Mouse (Mus musculus): ENCODE measurements around the gene Sesn2.

Gene Sesn2

DNA sequence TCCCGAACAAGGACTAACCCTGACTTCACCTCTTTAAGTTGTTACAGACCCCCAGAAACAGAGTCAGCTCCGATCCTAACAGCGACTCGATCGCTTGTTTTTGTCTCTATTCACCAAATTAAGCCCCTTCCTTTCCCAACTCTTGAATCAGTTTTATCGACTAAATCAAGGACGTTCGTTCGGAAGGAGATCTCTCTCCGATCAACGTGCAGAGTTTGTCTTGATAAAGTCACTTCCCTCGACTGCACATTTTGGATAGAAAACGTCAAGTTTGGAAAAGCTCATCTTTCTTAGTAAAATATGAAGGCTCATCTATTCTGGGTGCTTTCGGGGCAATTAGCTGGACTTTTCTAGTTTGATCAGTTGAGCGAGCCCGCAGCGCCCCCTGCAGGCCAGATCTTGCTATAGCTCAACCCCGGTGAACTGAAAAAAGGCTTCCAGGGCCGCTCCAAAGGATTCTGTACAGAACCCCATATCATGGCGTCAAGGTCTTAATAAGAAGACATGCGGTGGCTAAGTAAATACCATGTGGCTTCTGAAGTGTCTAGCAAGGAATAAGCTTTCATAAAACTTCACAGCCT is 4.3 kb upstream of the Sesn2 start:
- WGBS, result under 1% methylated on average over 21 of the region's 21 CpGs

DNA sequence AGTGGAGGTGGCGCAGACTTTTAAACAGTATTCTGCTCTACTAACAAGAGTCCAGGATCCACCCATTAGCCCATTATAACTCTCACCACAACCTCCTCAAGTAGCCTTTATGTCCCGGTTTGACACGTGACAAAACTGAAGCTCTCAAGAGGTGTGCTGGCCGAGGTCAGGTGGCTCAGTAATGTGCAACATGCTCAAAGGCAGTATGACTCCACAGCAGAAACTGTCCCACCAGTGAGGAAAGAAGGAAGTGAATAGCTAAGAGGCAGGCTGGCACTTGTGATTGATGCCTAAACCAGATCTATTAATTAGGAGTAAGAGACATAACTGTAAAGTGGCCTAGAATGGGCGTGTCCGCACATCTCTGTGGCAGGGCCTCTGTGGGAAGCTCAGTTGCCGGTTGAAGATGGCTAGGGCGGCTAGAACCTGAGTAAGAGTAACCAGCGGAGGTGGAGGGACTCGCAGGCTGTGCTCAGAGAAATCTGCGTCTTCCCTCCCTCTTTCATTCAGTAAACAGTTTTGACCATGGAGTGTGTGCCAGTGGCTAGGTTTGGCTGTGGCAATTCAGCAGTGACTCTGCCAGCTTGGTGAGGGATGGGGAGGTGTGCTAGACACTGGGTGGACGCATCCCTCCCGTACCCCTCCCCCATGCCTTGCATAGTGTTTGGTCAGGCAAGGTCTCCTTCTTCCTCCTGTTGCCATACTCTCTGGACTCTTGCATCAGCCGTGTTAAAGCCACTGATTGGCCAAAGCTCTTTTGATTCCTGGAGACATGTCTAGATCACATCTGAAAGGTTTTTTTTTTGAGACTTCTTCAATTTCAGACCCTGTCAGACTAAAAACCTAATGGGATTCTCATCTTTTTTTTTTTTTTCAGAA is 3.3 kb upstream of the Sesn2 start:
- WGBS, result 43% methylated on average over 14 of the region's 14 CpGs

DNA sequence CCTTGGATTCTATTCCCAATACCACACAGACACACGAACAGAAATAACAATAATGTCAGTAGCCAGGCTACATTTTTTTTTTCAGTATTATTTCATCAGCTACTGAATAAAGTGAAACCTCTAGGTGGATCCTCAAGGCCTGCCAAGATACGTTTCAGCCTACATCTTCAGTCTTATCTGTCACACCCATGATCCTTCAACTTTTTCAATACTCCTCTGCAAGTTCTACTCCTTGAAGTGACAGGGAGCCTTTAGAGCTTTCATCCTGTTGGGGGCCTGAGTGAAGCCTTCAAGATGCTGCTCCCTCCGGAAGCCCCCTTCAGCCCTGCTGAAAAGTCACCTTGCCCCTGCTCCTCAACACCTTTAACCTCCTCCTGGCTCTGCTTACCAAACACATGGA is 1.8 kb upstream of the Sesn2 start:
- WGBS, result 90% methylated on average over 3 of the region's 3 CpGs

DNA sequence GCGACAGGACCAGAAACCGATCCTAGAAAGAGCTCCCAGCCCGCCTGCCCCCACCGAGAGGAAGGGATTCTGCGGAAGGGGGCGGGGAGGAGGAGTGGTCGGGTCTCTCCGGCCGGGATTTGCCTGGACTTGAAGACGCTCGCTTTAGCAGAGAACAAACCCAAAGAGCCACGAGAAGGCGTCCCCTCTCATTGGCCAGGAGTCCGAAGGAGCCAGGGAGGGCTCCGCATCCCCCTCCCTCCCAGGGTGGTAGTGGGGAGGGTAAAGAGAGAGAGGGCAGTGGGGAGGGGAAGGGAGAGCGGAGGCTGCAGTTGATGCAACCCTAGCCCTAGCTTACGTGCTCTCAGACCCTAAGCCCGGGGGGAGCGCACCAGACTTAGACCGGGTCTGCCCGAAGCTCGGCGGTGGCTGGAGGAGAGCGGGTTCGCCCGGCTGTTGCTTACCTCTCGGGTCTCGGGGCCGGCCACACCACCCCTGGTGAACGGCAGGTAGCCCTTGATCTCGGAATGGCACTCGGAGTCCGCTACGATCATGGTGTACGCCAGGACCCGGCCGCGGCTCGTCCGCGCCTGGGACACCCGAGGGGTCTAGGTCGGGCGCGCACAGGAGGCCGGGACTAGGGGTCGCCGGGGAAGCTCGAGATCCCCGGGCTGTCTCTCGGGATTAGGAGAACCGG is 542 bp downstream of the Sesn2 start:
- WGBS, result under 1% methylated on average over 52 of the region's 52 CpGs

DNA sequence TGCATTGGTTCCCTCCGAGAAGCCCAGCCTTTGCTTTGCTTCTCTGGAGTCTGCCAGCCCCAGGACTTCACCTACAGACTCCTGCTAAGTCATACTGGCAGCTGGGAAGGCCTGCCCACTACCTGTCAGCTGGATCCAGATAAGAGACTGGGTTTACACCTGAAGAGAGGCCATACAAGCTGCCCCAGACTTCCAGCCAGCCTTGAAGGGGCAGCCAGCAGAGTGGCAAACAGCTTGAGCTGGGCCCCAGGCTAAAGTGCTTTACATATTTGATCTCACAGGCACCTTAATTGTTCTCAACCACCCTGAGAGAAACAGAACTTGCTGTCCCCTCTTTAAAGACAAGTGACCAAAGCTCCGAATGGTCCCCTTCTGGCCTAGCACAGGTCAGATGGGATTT is 3.1 kb downstream of the Sesn2 start:
- 84% methylated on average over 2 of the region's 2 CpGs for WGBS

DNA sequence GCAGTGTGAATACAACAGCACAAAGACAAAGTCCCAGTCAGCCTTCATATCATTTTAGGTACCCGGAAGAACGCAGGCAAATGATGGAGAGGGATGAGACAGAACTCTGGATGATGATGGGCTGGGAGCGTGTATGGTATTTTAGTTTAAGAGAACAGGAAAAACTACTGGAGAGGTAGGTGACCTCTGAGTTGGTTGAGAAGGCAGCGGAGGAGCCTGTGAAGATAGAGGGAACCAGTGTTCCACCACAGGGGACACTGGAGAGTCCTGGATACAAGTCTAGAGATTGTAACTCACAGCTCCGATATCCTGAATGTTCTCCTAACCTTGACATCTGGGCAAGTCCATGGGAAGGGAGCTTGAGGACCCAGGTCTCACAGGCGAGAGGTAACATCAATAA is 4.1 kb downstream of the Sesn2 start:
- WGBS, result 94% methylated on average over 6 of the region's 6 CpGs

DNA sequence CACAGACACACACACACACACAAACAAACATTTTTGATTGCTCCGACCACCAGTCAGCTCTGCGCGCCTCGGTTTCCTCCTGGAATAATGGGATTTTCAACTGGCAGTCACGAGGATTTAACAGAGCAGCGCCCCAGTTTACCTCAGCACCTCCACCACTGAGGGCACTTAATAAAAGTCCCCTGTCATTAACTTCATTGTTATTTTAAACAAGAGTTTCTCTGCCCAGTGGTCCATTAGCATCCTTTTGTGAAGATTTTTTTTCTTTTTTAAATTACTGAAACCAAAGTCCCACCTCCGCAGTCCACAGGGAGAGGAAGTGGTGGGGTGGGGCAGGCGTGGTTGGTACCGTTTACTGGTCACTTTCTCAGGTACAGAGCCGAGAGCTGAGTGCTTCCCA is 4.5 kb downstream of the Sesn2 start:
- WGBS, result 76% methylated on average over 10 of the region's 10 CpGs

DNA sequence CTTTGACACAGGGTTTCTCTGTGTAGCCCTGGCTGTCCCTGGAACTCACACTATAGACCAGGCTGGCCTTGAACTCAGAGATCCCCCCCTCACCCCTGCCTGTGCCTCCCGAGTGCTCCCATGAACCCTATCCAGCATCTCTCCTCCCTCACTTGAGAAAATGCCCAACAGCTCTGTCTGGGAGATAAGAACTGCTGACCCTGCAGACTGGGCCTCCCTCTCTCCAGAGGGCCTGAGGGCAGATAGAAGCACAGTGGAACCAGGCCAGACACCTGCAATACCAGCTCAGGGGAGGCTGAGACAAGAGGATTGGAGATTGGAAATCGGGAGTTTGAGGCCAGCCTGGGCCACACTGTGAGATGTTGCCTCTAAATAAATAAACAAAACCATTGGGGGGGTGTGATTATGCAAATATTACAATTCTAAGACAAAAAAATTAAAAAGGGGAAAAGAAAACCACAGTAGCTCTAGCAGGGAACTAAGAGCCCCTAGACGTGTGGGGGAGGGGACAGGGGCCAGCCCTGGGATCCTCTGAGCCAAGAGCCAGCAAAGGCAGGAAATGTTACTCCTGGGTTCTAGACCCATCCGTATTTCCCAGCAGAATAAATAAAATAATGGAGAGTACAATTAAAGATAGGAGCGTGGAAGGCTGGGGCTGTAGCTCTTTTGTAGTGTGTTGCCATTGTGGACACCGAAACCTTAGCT is 5.1 kb downstream of the Sesn2 start:
- WGBS, result 81% methylated on average over 6 of the region's 6 CpGs

DNA sequence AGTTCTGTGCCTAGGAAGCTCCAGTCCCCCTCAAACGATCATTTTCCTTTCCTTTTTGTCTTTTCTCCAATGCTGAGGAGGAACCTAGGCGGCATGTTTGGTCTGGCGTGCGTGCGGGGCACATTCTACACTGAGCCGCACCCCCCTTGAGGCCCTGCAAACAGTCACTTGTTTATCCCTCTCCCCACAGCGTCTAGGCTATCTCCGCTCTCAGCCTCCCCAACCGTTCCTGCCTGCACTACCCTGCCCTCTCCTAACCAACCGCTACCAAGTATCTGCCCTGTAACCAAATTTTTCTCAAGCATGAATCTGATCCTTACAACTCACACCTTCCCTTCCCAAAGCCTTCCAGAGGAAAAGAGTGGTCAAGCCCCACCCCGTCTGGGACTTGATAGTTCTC is 7.0 kb downstream of the Sesn2 start:
- 89% methylated on average over 11 of the region's 11 CpGs for WGBS

DNA sequence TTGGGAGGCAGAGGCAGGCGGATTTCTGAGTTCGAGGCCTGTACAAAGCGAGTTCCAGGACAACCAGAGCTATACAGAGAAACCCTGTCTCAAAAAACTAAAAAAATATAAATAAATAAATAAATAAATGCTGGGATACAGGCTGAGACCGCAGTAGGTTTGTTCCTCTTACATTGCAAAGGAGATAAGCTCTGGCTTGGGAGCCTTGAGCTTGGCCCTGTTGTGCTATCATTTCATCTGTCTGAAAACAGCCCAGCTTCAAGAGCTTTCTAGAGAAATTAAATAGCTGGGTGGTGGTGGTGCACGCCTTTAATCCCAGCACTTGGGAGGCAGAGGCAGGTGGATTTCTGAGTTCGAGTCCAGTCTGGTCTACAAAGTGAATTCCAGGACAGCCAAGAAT is 8.7 kb downstream of the Sesn2 start:
- WGBS, result 98% methylated on average over 6 of the region's 6 CpGs

DNA sequence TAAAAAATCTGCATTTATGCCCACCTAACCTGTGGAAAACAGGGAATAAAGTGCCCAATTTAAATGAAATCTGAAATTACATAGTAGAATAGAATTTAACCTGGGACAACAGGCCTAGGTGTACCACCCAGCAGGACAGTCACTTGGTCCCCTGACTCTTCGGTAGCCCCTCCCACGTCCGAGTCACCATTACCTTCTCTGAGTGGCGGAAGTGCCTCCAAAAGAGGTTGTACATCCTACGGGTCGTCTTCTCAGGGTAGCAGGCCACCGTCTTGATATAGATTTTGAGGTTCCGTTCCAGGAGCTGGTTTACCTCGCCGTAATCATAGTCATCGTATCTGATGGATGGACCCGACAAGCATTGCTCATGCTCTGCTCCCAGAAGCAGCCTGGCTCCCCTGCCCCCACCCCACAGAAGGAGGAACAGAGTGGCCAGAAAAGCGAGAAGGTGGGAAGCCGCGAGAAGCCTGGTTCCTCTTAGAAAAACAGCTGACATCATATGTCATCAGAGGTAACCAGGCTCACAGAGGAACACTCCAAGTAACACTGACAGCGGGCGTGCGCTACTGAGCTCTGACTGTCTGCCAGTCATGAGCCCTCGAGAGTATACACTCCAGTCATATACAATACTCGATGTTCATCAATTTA is 15.9 kb downstream of the Sesn2 start:
- 79% methylated on average over 20 of the region's 20 CpGs for WGBS

DNA sequence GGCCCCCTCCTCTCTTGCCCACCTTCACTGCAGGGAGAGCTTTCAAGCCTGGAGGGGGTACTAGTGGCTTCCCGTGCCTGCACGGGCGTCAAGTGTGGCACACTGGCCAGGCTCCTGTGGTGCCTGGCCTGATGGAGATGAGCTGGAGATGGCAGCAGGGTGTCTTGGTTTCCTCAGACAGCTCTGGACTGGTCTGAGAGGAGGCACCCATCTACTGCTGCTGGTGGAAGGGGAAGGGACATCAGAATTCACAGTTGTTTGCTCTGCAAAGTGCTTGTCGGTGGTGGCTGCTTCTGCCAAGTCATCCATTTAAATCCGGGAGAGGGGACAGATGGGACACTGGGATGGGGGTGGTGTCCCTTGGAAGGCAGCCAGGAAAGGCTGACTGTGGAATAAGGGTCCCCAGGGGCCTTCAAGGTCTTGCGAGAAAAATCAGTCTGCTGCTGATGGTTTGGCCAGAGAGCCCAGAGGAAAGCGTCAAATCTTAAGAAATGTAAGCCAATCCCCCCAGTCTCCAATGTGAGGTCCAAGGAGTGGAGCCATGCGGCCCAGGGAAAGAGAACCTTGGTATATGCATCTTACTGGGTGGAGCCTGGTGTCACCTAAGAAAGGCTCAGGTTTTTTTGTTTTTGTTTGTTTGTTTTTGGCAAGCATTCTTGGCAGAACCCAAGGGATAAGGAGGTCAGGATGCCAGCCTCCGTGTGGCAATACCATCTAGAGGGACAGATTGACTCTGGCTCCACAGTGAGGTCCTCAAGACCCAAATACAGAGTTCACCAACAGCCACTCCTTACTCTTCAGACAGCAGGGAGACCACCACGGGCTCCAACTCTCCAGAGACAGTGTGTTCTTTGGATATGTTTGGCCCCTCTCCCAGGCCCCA is 17.9 kb downstream of the Sesn2 start:
- 63% methylated on average over 10 of the region's 10 CpGs for WGBS

DNA sequence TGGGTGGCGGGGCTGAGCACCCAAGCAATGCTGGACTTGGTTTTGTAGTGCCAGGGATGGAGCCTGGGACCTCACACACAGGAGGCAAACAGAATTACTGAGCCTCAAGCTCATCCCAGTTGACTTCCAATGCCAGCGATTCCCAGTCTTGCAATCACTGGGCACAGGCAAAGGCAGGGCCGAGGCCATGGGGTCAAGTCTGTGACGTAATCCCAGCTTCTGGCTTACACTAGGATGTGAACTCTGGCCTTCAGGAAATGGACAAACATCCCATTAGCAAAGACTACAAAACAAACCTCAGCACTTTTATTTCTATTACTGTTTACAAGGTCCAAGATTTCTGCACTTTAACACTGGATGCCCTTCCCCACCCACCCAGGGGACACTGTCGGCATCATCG is 18.6 kb downstream of the Sesn2 start:
- WGBS, result 84% methylated on average over 6 of the region's 6 CpGs

DNA sequence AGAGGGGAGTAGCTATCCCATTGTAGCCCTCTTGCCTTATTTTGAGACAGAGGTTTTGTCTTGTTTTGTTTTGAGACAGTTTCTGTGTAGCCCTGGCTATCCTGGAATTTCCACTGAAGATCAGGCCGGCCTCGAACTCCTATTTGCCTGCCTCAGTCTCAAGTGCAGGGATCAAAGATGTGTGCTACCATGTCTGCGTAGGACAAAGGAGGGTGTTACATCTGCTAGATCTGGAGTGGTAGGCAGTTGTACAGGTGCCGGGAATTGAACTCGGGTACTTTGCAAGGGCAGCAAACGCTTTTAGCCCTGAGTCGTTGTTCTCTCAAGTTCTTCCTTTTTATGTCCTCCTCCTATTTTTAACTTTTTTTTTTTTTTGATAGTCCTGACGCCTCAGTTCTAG is 19.2 kb downstream of the Sesn2 start:
- 88% methylated on average over 8 of the region's 8 CpGs for WGBS

DNA sequence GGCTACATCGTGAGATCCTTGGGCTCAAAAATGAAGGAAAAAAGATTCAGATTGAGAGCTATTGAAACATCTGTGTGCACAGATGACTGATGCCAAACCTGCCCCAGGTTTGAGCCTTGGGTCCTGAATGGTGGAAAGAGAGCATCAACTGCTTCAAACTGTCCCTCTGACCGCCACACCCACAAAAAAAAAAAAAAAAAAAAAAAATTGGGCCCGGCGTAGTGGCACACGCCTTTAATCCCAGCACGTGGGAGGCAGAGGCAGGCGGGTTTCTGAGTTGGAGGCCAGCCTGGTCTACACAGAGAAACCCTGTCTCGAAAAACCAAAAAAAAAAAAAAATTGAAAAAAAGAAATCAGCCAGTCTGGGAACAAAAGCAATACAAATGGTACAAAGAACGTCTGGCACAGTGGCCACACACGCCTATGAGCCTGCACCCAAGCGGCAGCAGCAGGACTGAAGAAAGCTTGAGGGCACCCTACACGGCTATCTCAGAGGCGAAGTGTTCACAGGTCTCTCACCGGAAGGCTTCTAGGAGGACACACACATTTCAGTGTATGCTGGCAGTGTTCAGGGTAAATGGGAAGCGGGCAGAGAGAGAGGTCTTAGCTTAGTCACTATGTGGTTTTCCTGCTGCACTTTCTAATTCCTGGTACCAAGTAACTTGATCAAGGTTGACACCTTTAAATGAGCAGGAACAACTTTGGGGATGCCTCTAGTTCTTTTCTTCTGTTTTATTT is 19.9 kb downstream of the Sesn2 start:
- WGBS, result 90% methylated on average over 15 of the region's 15 CpGs

DNA sequence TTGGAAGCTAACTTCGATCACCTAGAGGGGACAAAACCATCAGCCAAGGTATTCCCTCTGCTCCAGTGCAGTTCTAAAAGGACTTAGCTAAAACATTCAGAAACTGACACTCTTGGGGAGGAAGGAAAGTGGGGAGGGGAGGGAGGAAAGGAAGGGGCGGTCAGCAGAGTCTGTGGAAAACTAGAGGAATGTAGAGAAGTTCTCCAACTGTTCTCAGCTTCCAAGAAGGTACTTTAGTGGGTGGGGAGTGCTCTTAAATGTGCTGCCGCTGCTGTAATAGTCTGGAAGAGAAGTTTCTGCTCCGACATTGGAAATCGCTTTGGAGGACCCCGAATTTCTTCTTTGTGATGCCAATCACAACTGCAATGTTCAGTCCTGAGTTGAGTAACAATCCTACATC is 21.3 kb downstream of the Sesn2 start:
- 72% methylated on average over 6 of the region's 6 CpGs for WGBS

DNA sequence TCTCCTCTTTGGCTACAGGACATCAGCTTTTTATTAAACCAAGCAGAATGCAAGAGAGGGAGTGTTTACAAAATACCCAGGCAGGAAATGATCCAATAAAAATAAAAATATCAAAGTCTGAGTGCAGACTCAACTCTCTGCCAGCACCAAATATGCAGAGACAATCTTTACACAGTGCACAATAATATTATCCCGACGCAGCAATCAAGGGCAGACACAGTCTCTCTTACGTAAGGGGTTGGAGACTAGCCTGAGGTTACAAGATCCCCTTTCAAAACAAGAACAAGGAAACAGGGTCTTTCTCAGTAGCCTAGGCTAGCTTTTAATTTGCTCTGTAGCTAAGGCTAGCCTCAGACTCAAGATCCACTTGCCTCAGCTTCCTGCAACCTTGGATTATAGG is 21.8 kb downstream of the Sesn2 start:
- 75% methylated on average over 3 of the region's 3 CpGs for WGBS

DNA sequence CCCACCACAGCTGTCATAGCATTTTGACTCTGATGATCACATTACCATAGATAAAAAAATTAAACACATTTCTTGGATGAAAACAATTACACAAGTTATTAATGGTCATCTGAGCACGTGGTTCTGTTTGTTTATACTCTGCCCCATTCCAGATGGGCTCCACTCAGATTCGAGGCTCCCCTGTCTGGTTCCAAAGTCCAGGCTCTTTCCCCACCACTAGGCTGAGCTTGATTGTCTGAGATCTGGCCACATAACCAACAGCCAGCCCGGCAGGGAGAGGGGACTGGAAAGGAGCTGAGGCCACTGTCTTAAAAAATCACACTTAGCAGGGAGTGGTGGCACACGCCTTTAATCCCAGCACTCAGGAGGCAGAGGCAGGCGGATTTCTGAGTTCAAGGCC is 25.5 kb downstream of the Sesn2 start:
- 82% methylated on average over 5 of the region's 5 CpGs for WGBS

DNA sequence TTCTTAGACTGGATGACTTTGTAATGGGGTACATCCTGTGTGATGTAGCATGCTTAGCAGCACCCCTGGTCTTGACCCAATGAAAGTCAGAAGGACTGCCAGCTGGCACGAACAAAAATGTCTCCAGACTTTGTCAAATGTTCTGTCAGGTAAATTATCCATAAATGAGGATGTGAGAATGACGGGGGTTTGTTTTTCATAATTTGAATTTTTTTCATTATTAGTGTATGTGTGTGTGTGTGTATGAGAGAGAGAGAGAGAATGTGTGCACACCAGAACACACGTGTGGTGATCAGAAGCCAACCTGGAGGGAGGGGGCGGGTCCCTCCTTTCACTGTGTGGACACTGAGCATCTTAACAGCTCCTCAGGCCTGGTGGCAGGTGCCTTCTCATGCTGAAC is 26.1 kb downstream of the Sesn2 start:
- 90% methylated on average over 4 of the region's 4 CpGs for WGBS

DNA sequence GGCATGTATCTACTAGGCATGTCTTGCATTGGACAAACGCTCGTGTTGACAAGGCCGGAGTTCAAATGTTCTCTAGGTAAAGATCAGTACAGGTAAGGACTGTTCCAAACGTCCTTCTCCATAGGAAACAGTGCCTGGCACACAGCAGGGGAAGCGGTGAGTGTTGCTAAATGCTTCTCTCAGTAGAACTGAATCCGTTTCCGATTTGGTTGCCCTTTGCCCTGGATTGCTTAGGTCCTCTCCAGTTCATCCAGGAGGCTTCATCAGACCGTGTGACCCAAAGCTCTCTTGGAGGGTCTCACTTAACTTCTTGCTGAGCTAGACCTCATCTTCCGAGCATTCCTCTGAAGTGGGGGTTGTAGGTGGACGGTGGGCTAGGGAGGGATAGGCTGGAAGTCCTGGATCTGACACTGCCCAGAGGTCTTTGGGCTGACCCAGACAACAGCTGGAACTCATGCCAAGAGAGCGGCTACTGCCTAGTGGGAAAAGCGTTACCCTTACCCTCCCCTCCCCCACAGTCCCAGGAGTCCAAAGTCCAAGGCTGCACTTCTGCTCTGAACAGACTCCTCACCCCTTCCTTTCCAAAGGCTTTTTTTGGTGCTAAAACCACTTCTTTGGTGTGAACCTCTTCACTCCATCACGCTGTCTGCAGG is 27.2 kb downstream of the Sesn2 start:
- WGBS, result 79% methylated on average over 13 of the region's 13 CpGs

All from cerebral cortex, adult 2 months (tissue).